Mouse (Mus musculus) limb, embryonic 12.5 days (tissue): ENCODE results near the gene Zfp330. TPM values are rescaled to one million over a fixed set of nuclear protein-coding genes. Genes with fewer than 3 reads are reported as not detected.

Experiments
- polyA plus RNA-seq: library from polyadenylated mRNA; unstranded; fragments of >200 nt; fragmentation: Nextera tagmentation; extraction: Ambion mirVana; gene quantifications from 2 replicates; pipeline ENCODE4 v1.2.1, GENCODE M21; 2016

The Zfp330 gene
- polyA plus RNA-seq, 1 experiment from 2014 or later, result 76.5 TPM

Other genes with a start within 250 kb of the Zfp330 start
- gene Rnf150, start 89.2 kb upstream of the Zfp330 start, polyA plus RNA-seq, result 2.7 and 2.9 TPM in 2 replicates